Mouse (Mus musculus): ENCODE measurements around the gene Abcc10. TPM values are rescaled to one million over a fixed set of nuclear protein-coding genes. Genes with fewer than 3 reads are reported as not detected.

The Abcc10 gene
- polyA plus RNA-seq, 1 experiment from 2014 or later: 3.8 TPM

DNA sequence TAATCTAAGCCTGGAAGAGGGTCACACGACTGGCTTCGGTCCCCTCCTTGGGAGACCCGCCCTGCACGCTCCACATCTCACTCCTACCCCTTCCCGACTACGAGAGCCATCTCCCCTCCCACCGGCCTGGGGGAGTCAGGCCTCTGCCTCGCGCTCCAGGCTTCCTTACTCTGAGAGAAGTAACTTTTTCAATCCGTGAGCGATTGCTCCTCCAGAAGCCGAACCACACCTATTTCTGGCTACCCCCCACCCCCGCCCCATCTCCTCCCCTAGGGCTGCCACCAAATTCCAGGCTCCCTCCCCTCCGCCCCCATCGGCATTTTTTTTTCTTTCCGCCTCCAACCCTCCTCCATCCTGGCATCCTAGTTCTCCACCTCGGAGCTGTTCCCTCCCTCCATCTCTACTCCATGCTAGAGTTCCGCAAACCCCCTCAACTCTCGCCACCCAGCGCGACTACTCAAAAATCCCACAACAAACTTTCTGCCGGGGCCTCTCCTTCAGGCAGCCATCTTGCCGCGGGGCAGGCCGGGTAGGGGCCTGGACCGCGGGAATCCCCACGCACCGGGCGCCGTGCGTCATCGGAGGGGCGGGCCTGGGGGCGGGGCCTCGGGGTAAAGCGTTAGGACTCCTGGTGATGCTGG is 45.5 kb downstream of the Abcc10 start, which contains the start of gene Tjap1:
Tjap1 (minus strand) TSS at position 544 of the 641 bp plus-strand sequence.
- Histone ChIP-seq H3K4me3 (ENCODE audit: low read depth, low read length) (peak within 1 kb of the TSS; percentile 79), H3K27ac (ENCODE audit: low read depth, low read length) (peak within 1 kb of the TSS; percentile 59), H3K27me3 (ENCODE audit: control insufficient read depth, insufficient read depth, low read length) (no peaks in the 10 kb centered on the region), H3K36me3 (ENCODE audit: control insufficient read depth, insufficient read depth, low read length) (no peaks in the 10 kb centered on the region), H3K4me2 (replicated peaks; ENCODE audit: low read depth, low read length) (peak within 1 kb of the TSS; percentile 93), H3K9me3 (ENCODE audit: control insufficient read depth, low read length) (no peaks in the 10 kb centered on the region), H3K9ac (ENCODE audit: low read depth, low read length) (peak within 1 kb of the TSS; percentile 79), H3K4me1 (replicated peaks; ENCODE audit: control insufficient read depth, insufficient read depth, low read length) (0 out of 2 replicates have a peak, but pooled peaks cover 2% of the 10 kb centered on the region)
- under 1% methylated on average over 36 of the region's 37 CpGs for WGBS
- DNase-seq (ENCODE audit: low spot score) (peak; percentile 93), ATAC-seq (ENCODE audit: low FRiP score) (peak; percentile 97)

DNA sequence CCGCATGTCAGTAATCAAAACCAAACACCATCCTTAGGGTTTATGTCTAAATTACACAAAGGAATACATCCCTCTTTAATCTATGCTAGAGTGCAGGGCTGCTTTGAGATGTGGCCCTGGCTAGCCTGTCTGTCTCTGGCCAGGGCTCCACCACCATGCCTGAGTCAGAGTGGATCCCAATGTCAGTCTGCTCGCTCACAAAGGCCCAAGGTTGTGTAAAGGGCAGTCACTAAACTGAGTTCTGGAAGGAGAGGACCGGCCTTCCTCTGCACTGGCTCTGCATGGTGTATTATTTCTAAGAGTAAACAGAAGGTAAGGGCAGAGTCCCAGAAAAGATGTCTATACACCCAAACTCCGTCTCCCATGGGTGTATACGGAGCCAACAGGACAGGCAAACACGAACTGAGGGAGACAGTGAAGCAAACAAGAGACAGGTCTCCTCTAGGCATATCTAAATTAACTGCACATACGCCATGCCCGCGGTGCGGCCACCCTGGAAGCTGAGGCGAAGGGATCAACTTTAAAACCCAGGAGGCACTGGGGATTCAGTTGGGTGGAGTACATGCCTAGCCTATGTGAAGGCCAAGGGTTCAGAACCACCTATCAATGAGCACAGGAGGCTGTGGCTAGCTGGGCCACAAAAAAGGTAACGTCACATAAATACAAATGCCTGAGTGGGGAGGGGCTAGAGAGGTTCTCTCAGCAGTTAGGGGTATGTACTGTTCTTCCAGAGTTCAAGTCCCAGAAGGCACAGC is 50.0 kb downstream of the Abcc10 start:
- no peaks in the 10 kb centered on the region for H3K9me3 ChIP-seq (ENCODE audit: control insufficient read depth, low read length)
- DNase-seq (ENCODE audit: low spot score) (no peak), ATAC-seq (ENCODE audit: low FRiP score) (no peak)
- no peak overlapping the region for H3K4me2 ChIP-seq (replicated peaks; ENCODE audit: low read depth, low read length)
- 0 out of 2 replicates have a peak, but pooled peaks cover 2% of the 10 kb centered on the region for H3K4me1 ChIP-seq (replicated peaks; ENCODE audit: control insufficient read depth, insufficient read depth, low read length)
- H3K27me3 ChIP-seq (ENCODE audit: control insufficient read depth, insufficient read depth, low read length): no peaks in the 10 kb centered on the region
- no peak overlapping the region for H3K27ac ChIP-seq (ENCODE audit: low read depth, low read length)
- H3K4me3 ChIP-seq (ENCODE audit: low read depth, low read length): no peak overlapping the region
- no peak overlapping the region for H3K9ac ChIP-seq (ENCODE audit: low read depth, low read length)
- WGBS: 90% methylated on average over 12 of the region's 12 CpGs
- H3K36me3 ChIP-seq (ENCODE audit: control insufficient read depth, insufficient read depth, low read length): no peaks in the 10 kb centered on the region

DNA sequence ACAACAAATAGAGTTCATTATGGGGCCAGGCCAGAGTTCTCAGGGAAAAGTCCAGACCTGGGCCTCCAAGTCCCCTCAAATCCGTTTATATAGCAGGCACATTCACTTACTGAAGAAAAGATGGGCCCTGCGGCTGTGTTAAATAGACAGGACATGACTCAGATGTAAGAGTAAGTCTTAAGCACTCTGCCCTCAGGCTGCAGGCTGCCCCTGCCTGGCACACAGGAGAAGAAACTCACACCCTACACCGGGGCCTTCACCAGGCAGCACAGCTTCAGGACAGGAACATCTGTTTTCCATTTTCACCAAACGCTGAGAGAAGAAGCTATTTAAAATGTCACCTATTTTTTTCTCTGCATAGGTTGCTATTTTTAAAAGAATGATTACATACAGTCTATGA is 50.6 kb downstream of the Abcc10 start:
- Histone ChIP-seq H3K9me3 (ENCODE audit: control insufficient read depth, low read length) (no peaks in the 10 kb centered on the region), H3K27me3 (ENCODE audit: control insufficient read depth, insufficient read depth, low read length) (no peaks in the 10 kb centered on the region), H3K4me1 (replicated peaks; ENCODE audit: control insufficient read depth, insufficient read depth, low read length) (0 out of 2 replicates have a peak, but pooled peaks cover 2% of the 10 kb centered on the region), H3K4me2 (replicated peaks; ENCODE audit: low read depth, low read length) (no peak overlapping the region), H3K4me3 (ENCODE audit: low read depth, low read length) (no peak overlapping the region), H3K36me3 (ENCODE audit: control insufficient read depth, insufficient read depth, low read length) (no peaks in the 10 kb centered on the region), H3K9ac (ENCODE audit: low read depth, low read length) (no peak overlapping the region), H3K27ac (ENCODE audit: low read depth, low read length) (no peak overlapping the region)
- 72% methylated on average over 4 of the region's 4 CpGs for WGBS
- ATAC-seq (ENCODE audit: low FRiP score) (no peak), DNase-seq (ENCODE audit: low spot score) (no peak)

DNA sequence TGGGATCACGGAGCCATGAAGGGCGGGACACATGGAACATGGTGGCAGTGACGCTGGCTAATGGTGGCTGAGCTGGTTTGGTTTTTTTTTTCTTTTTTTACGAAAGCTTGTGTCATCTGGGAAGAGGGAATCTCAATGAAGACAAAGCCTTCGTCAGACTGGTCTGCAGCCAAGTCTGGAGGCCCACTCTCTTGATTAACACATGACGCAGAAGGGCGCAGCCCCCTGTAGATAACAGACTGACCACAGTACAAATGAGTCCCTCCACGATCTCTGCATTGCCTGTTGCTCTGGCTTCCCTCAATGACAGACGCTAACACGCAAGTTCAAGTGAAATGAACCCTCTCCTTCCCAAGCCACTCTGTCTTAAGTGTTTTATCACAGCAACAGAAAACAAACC is 52.6 kb downstream of the Abcc10 start:
- H3K27me3 ChIP-seq (ENCODE audit: control insufficient read depth, insufficient read depth, low read length): no peaks in the 10 kb centered on the region
- no peaks in the 10 kb centered on the region for H3K9me3 ChIP-seq (ENCODE audit: control insufficient read depth, low read length)
- DNase-seq (ENCODE audit: low spot score): no peak
- H3K36me3 ChIP-seq (ENCODE audit: control insufficient read depth, insufficient read depth, low read length): 0 out of 2 replicates have a peak, but pooled peaks cover 3% of the 10 kb centered on the region
- H3K4me3 ChIP-seq (ENCODE audit: low read depth, low read length): no peak overlapping the region
- no peak overlapping the region for H3K4me2 ChIP-seq (replicated peaks; ENCODE audit: low read depth, low read length)
- no peak for ATAC-seq (ENCODE audit: low FRiP score)
- no peaks in the 10 kb centered on the region for H3K4me1 ChIP-seq (replicated peaks; ENCODE audit: control insufficient read depth, insufficient read depth, low read length)
- WGBS: 90% methylated on average over 10 of the region's 10 CpGs
- no peak overlapping the region for H3K9ac ChIP-seq (ENCODE audit: low read depth, low read length)
- H3K27ac ChIP-seq (ENCODE audit: low read depth, low read length): no peak overlapping the region

DNA sequence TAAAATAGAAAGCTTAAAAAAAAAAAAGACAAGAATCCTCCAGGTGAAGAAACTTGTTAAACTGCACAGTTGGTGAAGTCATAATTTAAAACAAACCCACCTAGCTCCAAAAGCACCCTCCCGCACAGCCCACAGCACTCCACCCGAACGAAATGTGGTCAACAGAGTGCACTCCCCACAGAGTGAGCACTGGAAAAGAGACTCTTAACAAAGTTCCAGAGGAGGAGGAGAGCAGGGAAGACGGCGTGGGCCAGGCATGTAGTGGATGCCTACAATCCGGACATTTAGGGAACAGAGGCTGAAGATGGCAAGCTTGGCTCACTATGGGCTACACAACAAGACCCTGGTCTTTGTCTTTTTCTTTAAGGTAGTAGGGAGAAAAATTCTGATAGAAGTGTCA is 53.1 kb downstream of the Abcc10 start:
- DNase-seq (ENCODE audit: low spot score): no peak

DNA sequence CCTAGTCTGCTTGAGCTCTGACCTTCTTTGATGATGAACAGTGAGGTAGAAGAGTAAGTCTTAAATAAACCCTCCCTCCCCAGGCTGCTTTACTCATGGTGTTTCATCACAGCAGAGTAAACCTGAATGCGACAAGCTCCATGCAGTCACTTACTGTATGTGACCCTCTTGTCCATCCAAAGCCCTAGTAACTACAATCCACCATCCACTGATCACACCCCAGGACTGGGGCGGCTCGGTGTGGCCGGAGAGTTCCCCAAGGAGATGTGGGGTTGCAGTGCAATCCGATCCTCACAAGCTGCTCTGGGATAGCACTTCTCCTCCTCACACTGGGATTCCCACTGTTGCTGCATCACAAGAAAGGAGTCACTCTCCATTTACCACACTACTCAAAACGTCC is 53.7 kb downstream of the Abcc10 start:
- H3K27me3 ChIP-seq (ENCODE audit: control insufficient read depth, insufficient read depth, low read length): no peaks in the 10 kb centered on the region
- no peak for DNase-seq (ENCODE audit: low spot score)
- no peak overlapping the region for H3K27ac ChIP-seq (ENCODE audit: low read depth, low read length)
- H3K9ac ChIP-seq (ENCODE audit: low read depth, low read length): no peak overlapping the region
- no peak overlapping the region for H3K4me3 ChIP-seq (ENCODE audit: low read depth, low read length)
- no peaks in the 10 kb centered on the region for H3K4me1 ChIP-seq (replicated peaks; ENCODE audit: control insufficient read depth, insufficient read depth, low read length)
- H3K4me2 ChIP-seq (replicated peaks; ENCODE audit: low read depth, low read length): no peak overlapping the region
- H3K9me3 ChIP-seq (ENCODE audit: control insufficient read depth, low read length): no peaks in the 10 kb centered on the region
- 68% methylated on average over 6 of the region's 6 CpGs for WGBS
- no peak for ATAC-seq (ENCODE audit: low FRiP score)
- H3K36me3 ChIP-seq (ENCODE audit: control insufficient read depth, insufficient read depth, low read length): 0 out of 2 replicates have a peak, but pooled peaks cover 3% of the 10 kb centered on the region

More for the DNA sequence above, 53.1 kb downstream of the Abcc10 start:
- no peak overlapping the region for H3K4me2 ChIP-seq (replicated peaks; ENCODE audit: low read depth, low read length)
- WGBS: 82% methylated on average over 6 of the region's 6 CpGs
- H3K27ac ChIP-seq (ENCODE audit: low read depth, low read length): no peak overlapping the region
- 0 out of 2 replicates have a peak, but pooled peaks cover 3% of the 10 kb centered on the region for H3K36me3 ChIP-seq (ENCODE audit: control insufficient read depth, insufficient read depth, low read length)
- H3K4me1 ChIP-seq (replicated peaks; ENCODE audit: control insufficient read depth, insufficient read depth, low read length): no peaks in the 10 kb centered on the region
- H3K27me3 ChIP-seq (ENCODE audit: control insufficient read depth, insufficient read depth, low read length): no peaks in the 10 kb centered on the region
- H3K9me3 ChIP-seq (ENCODE audit: control insufficient read depth, low read length): no peaks in the 10 kb centered on the region
- ATAC-seq (ENCODE audit: low FRiP score): no peak
- H3K9ac ChIP-seq (ENCODE audit: low read depth, low read length): no peak overlapping the region
- no peak overlapping the region for H3K4me3 ChIP-seq (ENCODE audit: low read depth, low read length)

DNA sequence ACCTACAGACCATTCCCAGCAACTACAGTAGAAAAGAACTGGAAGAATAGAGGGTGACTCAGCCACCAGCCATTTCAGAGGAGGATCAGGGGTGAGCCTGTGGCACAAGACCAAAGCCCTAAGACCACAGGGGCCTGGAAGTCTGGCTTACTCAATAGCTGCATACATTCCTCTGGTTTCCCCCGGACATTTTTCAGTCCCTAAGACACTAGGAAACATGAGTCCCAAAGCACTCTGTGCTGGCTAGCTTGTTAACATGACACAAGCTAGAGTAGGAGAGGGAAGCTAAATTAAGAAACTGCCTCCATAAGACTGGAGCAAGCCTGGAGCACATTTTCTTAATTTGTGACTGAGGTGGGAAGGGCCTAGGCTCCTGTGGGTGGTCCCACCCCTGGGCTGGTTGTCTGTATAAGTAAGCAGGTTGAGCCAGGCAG is 54.3 kb downstream of the Abcc10 start:
- 50% methylated on average over 1 of the region's 1 CpGs for WGBS
- Histone ChIP-seq H3K9me3 (ENCODE audit: control insufficient read depth, low read length) (no peaks in the 10 kb centered on the region), H3K4me3 (ENCODE audit: low read depth, low read length) (no peak overlapping the region), H3K27ac (ENCODE audit: low read depth, low read length) (no peak overlapping the region), H3K4me2 (replicated peaks; ENCODE audit: low read depth, low read length) (no peak overlapping the region), H3K27me3 (ENCODE audit: control insufficient read depth, insufficient read depth, low read length) (no peaks in the 10 kb centered on the region), H3K4me1 (replicated peaks; ENCODE audit: control insufficient read depth, insufficient read depth, low read length) (no peaks in the 10 kb centered on the region), H3K36me3 (ENCODE audit: control insufficient read depth, insufficient read depth, low read length) (0 out of 2 replicates have a peak, but pooled peaks cover 3% of the 10 kb centered on the region), H3K9ac (ENCODE audit: low read depth, low read length) (no peak overlapping the region)
- DNase-seq (ENCODE audit: low spot score) (no peak), ATAC-seq (ENCODE audit: low FRiP score) (no peak)

DNA sequence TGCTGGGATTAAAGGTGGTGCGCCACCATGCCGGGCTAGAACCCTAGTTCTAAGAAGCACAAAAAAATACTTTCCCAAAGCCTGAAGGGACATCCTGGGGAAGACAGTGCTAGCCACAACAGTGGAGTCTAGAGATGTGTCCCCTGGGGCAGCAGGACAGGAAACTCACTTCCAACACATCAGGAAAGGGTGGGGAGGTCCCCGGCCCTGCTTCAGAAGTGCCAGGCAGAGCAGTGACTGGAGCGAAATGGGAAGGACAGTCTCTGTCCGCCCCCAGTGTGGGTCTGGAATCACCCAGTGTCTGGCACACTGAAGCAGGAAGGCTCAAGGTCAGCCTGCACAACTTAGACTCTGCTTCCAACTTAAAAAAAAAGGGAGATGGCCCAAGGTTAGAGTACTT is 55.5 kb downstream of the Abcc10 start:
- DNase-seq (ENCODE audit: low spot score) (no peak), ATAC-seq (ENCODE audit: low FRiP score) (no peak)
- Histone ChIP-seq H3K27ac (ENCODE audit: low read depth, low read length) (no peak overlapping the region), H3K4me2 (replicated peaks; ENCODE audit: low read depth, low read length) (no peak overlapping the region), H3K9me3 (ENCODE audit: control insufficient read depth, low read length) (no peaks in the 10 kb centered on the region), H3K4me1 (replicated peaks; ENCODE audit: control insufficient read depth, insufficient read depth, low read length) (no peaks in the 10 kb centered on the region), H3K9ac (ENCODE audit: low read depth, low read length) (no peak overlapping the region), H3K27me3 (ENCODE audit: control insufficient read depth, insufficient read depth, low read length) (no peaks in the 10 kb centered on the region), H3K36me3 (ENCODE audit: control insufficient read depth, insufficient read depth, low read length) (0 out of 2 replicates have a peak, but pooled peaks cover 3% of the 10 kb centered on the region), H3K4me3 (ENCODE audit: low read depth, low read length) (no peak overlapping the region)
- 86% methylated on average over 5 of the region's 5 CpGs for WGBS

Measured in hindbrain, embryonic 11.5 days (tissue).